Mouse (Mus musculus): ENCODE results near the gene Gaa. TPM values are rescaled to one million over a fixed set of nuclear protein-coding genes. Genes with fewer than 3 reads are reported as not detected.

Gene Gaa
- 100 to 1,000 TPM in 1 of 2 experiments, 10 to 100 TPM in 1; 89.3 to 102 TPM for total RNA-seq (2021)
- 165 and 186 TPM in 2 replicates for polyA plus RNA-seq (2012; rRNA removed)
- long read RNA-seq, transcript Gaa-201 (20 exons, 3,363 nt) = minor isoform, 31 of 206 reads
- long read RNA-seq, transcript Gaa-203 (20 exons, 3,633 nt) = major isoform, 153 of 206 reads
- long read RNA-seq, partial matches to known transcripts = 15 of 206 reads
- long read RNA-seq, other reads (novel, unspliced or antisense) = 7 of 206 reads

- H3K4me3 ChIP-seq = peak within 1 kb of the TSS; percentile 88
- peaks cover 2% of the 10 kb centered on the region; the same call in 1 of the 2 replicates for H3K4me1 ChIP-seq (ENCODE audit: control insufficient read depth, insufficient read depth, low read length)
- no peaks in the 10 kb centered on the region for H3K79me2 ChIP-seq (replicated peaks; ENCODE audit: control insufficient read depth, insufficient read depth, low read length)
- no peaks in the 10 kb centered on the region for H3K36me3 ChIP-seq (ENCODE audit: control insufficient read depth, insufficient read depth, low read length)
- peak within 1 kb of the TSS; percentile 90 for H3K27ac ChIP-seq
- TF ChIP-seq EP300 (IDR thresholded peaks at IDR 0.05; ENCODE audit: insufficient read depth, low read depth, low read length) (peak; percentile 60; the same call in 1 of the 2 replicates), CTCF (IDR thresholded peaks at IDR 0.05) (no peak; the same call in 1 of the 2 replicates), POLR2A (IDR thresholded peaks at IDR 0.05; ENCODE audit: insufficient read depth, low read depth, low read length) (peak; percentile 66)
- DNase-seq = peak; percentile 94 to 95
- intact Hi-C loops (cut with DNase I) = no loop called here
- WGBS = 3% methylated on average over 52 of the region's 52 CpGs
- peak within 1 kb of the TSS; percentile 81 for H3K9ac ChIP-seq (ENCODE audit: low read depth, low read length)
- H3K27me3 ChIP-seq (ENCODE audit: control insufficient read depth, insufficient read depth, low read length) = no peaks in the 10 kb centered on the region
Measured at GRCm38 (mm10) chr11:119267768-119268556, at the start of gene Gaa. TSS of gene Gaa (plus strand) at chr11:119267887.

GRCm38 (mm10) chr11:119219816-119220465 is 47.7 kb upstream of the Gaa start:
- intact Hi-C loops (cut with DNase I) = no loop called here
- Histone ChIP-seq H3K36me3 (ENCODE audit: control insufficient read depth, insufficient read depth, low read length) (no peaks in the 10 kb centered on the region), H3K27ac (peak overlapping the region; percentile 68), H3K9ac (ENCODE audit: low read depth, low read length) (peak overlapping the region; percentile 18), H3K4me3 (no peak overlapping the region), H3K79me2 (replicated peaks; ENCODE audit: control insufficient read depth, insufficient read depth, low read length) (no peaks in the 10 kb centered on the region), H3K27me3 (ENCODE audit: control insufficient read depth, insufficient read depth, low read length) (no peaks in the 10 kb centered on the region), H3K4me1 (ENCODE audit: control insufficient read depth, insufficient read depth, low read length) (peaks cover 13% of the 10 kb centered on the region)
- WGBS = 42% methylated on average over 17 of the region's 17 CpGs
- TF ChIP-seq EP300 (IDR thresholded peaks at IDR 0.05; ENCODE audit: insufficient read depth, low read depth, low read length) (0 out of 2 replicates have a peak, but pooled peaks have one; percentile 24), CTCF (IDR thresholded peaks at IDR 0.05) (peak; percentile 14), POLR2A (IDR thresholded peaks at IDR 0.05; ENCODE audit: insufficient read depth, low read depth, low read length) (no peak)
- peak; percentile 72 to 81 for DNase-seq

GRCm38 (mm10) chr11:119221812-119222510 is 45.7 kb upstream of the Gaa start:
- no peaks in the 10 kb centered on the region for H3K27me3 ChIP-seq (ENCODE audit: control insufficient read depth, insufficient read depth, low read length)
- intact Hi-C loops (cut with DNase I) = no loop called here
- H3K4me3 ChIP-seq = no peak overlapping the region
- H3K36me3 ChIP-seq (ENCODE audit: control insufficient read depth, insufficient read depth, low read length) = no peaks in the 10 kb centered on the region
- WGBS = 60% methylated on average over 10 of the region's 11 CpGs
- no peak overlapping the region for H3K27ac ChIP-seq
- H3K9ac ChIP-seq (ENCODE audit: low read depth, low read length) = no peak overlapping the region
- DNase-seq = no peak
- H3K79me2 ChIP-seq (replicated peaks; ENCODE audit: control insufficient read depth, insufficient read depth, low read length) = no peaks in the 10 kb centered on the region
- H3K4me1 ChIP-seq (ENCODE audit: control insufficient read depth, insufficient read depth, low read length) = peaks cover 2% of the 10 kb centered on the region; the same call in 1 of the 2 replicates
- TF ChIP-seq EP300 (IDR thresholded peaks at IDR 0.05; ENCODE audit: insufficient read depth, low read depth, low read length) = no peak
- no peak for TF ChIP-seq POLR2A (IDR thresholded peaks at IDR 0.05; ENCODE audit: insufficient read depth, low read depth, low read length)
- no peak for TF ChIP-seq CTCF (IDR thresholded peaks at IDR 0.05)

- Histone ChIP-seq H3K27ac (no peak overlapping the region), H3K79me2 (replicated peaks; ENCODE audit: control insufficient read depth, insufficient read depth, low read length) (no peaks in the 10 kb centered on the region), H3K4me3 (no peak overlapping the region), H3K9ac (ENCODE audit: low read depth, low read length) (no peak overlapping the region), H3K36me3 (ENCODE audit: control insufficient read depth, insufficient read depth, low read length) (no peaks in the 10 kb centered on the region), H3K27me3 (ENCODE audit: control insufficient read depth, insufficient read depth, low read length) (no peaks in the 10 kb centered on the region), H3K4me1 (ENCODE audit: control insufficient read depth, insufficient read depth, low read length) (peaks cover 2% of the 10 kb centered on the region; the same call in 1 of the 2 replicates)
- WGBS = 74% methylated on average over 20 of the region's 20 CpGs
- no peak for TF ChIP-seq EP300 (IDR thresholded peaks at IDR 0.05; ENCODE audit: insufficient read depth, low read depth, low read length)
- no peak for TF ChIP-seq CTCF (IDR thresholded peaks at IDR 0.05)
- DNase-seq = no peak
- intact Hi-C loops (cut with DNase I) = no loop called here
Measured at GRCm38 (mm10) chr11:119223124-119223890, 44.4 kb upstream of the Gaa start.

GRCm38 (mm10) chr11:119224926-119225325 is 42.8 kb upstream of the Gaa start:
- Histone ChIP-seq H3K27ac (no peak overlapping the region), H3K9ac (ENCODE audit: low read depth, low read length) (no peak overlapping the region), H3K79me2 (replicated peaks; ENCODE audit: control insufficient read depth, insufficient read depth, low read length) (no peaks in the 10 kb centered on the region), H3K4me1 (ENCODE audit: control insufficient read depth, insufficient read depth, low read length) (no peaks in the 10 kb centered on the region; the same call in 1 of the 2 replicates), H3K27me3 (ENCODE audit: control insufficient read depth, insufficient read depth, low read length) (no peaks in the 10 kb centered on the region), H3K36me3 (ENCODE audit: control insufficient read depth, insufficient read depth, low read length) (no peaks in the 10 kb centered on the region), H3K4me3 (no peak overlapping the region)
- TF ChIP-seq EP300 (IDR thresholded peaks at IDR 0.05; ENCODE audit: insufficient read depth, low read depth, low read length) (no peak), POLR2A (IDR thresholded peaks at IDR 0.05; ENCODE audit: insufficient read depth, low read depth, low read length) (no peak), CTCF (IDR thresholded peaks at IDR 0.05) (no peak)
- DNase-seq = no peak
- intact Hi-C loops (cut with DNase I) = no loop called here
- WGBS = 88% methylated on average over 6 of the region's 6 CpGs

All from heart, adult 2 months (tissue).